Mouse (Mus musculus): ENCODE measurements around the gene Tubb2b. TPM values are rescaled to one million over a fixed set of nuclear protein-coding genes. Genes with fewer than 3 reads are reported as not detected.

Gene Tubb2b
- polyA plus RNA-seq, 1 experiment from 2014 or later = 370 TPM

GRCm38 (mm10) chr13:34112369-34113081 is 17.7 kb downstream of the Tubb2b start:
- WGBS = 93% methylated on average over 5 of the region's 5 CpGs
- Histone ChIP-seq H3K36me3 (no peaks in the 10 kb centered on the region), H3K27me3 (ENCODE audit: insufficient read depth, poor library complexity, severe bottlenecking) (no peaks in the 10 kb centered on the region), H3K4me1 (replicated peaks) (peaks cover 13% of the 10 kb centered on the region), H3K27ac (no peak overlapping the region), H3K4me3 (no peak overlapping the region), H3K9me3 (no peaks in the 10 kb centered on the region)
- no peak for DNase-seq (ENCODE audit: low spot score)

GRCm38 (mm10) chr13:34111878-34112277 is 18.4 kb downstream of the Tubb2b start:
- 84% methylated on average over 3 of the region's 3 CpGs for WGBS
- H3K27ac ChIP-seq = no peak overlapping the region
- H3K27me3 ChIP-seq (ENCODE audit: insufficient read depth, poor library complexity, severe bottlenecking) = no peaks in the 10 kb centered on the region
- peaks cover 13% of the 10 kb centered on the region for H3K4me1 ChIP-seq (replicated peaks)
- no peaks in the 10 kb centered on the region for H3K36me3 ChIP-seq
- no peak for DNase-seq (ENCODE audit: low spot score)
- H3K4me3 ChIP-seq = no peak overlapping the region
- no peaks in the 10 kb centered on the region for H3K9me3 ChIP-seq

- no peaks in the 10 kb centered on the region for H3K27me3 ChIP-seq (ENCODE audit: insufficient read depth, poor library complexity, severe bottlenecking)
- no peaks in the 10 kb centered on the region for H3K9me3 ChIP-seq
- WGBS = 77% methylated on average over 5 of the region's 5 CpGs
- peaks cover 13% of the 10 kb centered on the region for H3K4me1 ChIP-seq (replicated peaks)
- no peak overlapping the region for H3K4me3 ChIP-seq
- H3K27ac ChIP-seq = no peak overlapping the region
- DNase-seq (ENCODE audit: low spot score) = no peak
- no peaks in the 10 kb centered on the region for H3K36me3 ChIP-seq
These were observed 19.2 kb downstream of the Tubb2b start for GRCm38 (mm10) chr13:34111019-34111418.

GRCm38 (mm10) chr13:34109677-34110058 is 20.6 kb downstream of the Tubb2b start:
- H3K4me3 ChIP-seq = no peak overlapping the region
- no peaks in the 10 kb centered on the region for H3K36me3 ChIP-seq
- 46% methylated on average over 4 of the region's 4 CpGs for WGBS
- H3K4me1 ChIP-seq (replicated peaks) = peaks cover 13% of the 10 kb centered on the region
- H3K9me3 ChIP-seq = no peaks in the 10 kb centered on the region
- H3K27ac ChIP-seq = no peak overlapping the region
- no peaks in the 10 kb centered on the region for H3K27me3 ChIP-seq (ENCODE audit: insufficient read depth, poor library complexity, severe bottlenecking)
- no peak for DNase-seq (ENCODE audit: low spot score)

GRCm38 (mm10) chr13:34109035-34109676 is 21.1 kb downstream of the Tubb2b start:
- Histone ChIP-seq H3K27ac (no peak overlapping the region), H3K4me1 (replicated peaks) (peaks cover 13% of the 10 kb centered on the region), H3K27me3 (ENCODE audit: insufficient read depth, poor library complexity, severe bottlenecking) (no peaks in the 10 kb centered on the region), H3K9me3 (no peaks in the 10 kb centered on the region), H3K36me3 (no peaks in the 10 kb centered on the region), H3K4me3 (no peak overlapping the region)
- no peak for DNase-seq (ENCODE audit: low spot score)
- WGBS = 79% methylated on average over 4 of the region's 4 CpGs

GRCm38 (mm10) chr13:34106999-34107398 is 23.3 kb downstream of the Tubb2b start:
- H3K27me3 ChIP-seq (ENCODE audit: insufficient read depth, poor library complexity, severe bottlenecking) = no peaks in the 10 kb centered on the region
- H3K36me3 ChIP-seq = no peaks in the 10 kb centered on the region
- no peaks in the 10 kb centered on the region for H3K9me3 ChIP-seq
- H3K27ac ChIP-seq = no peak overlapping the region
- no peak overlapping the region for H3K4me3 ChIP-seq
- WGBS = 98% methylated on average over 1 of the region's 1 CpGs
- no peak for DNase-seq (ENCODE audit: low spot score)
- peaks cover 13% of the 10 kb centered on the region for H3K4me1 ChIP-seq (replicated peaks)

GRCm38 (mm10) chr13:34106256-34106655 is 24.0 kb downstream of the Tubb2b start:
- H3K9me3 ChIP-seq = no peaks in the 10 kb centered on the region
- H3K27ac ChIP-seq = no peak overlapping the region
- no peak for DNase-seq (ENCODE audit: low spot score)
- no peaks in the 10 kb centered on the region for H3K27me3 ChIP-seq (ENCODE audit: insufficient read depth, poor library complexity, severe bottlenecking)
- no peaks in the 10 kb centered on the region for H3K36me3 ChIP-seq
- 86% methylated on average over 2 of the region's 2 CpGs for WGBS
- H3K4me1 ChIP-seq (replicated peaks) = peaks cover 13% of the 10 kb centered on the region
- H3K4me3 ChIP-seq = no peak overlapping the region

GRCm38 (mm10) chr13:34105364-34105763 is 24.9 kb downstream of the Tubb2b start:
- H3K36me3 ChIP-seq = no peaks in the 10 kb centered on the region
- no peaks in the 10 kb centered on the region for H3K9me3 ChIP-seq
- WGBS = 79% methylated on average over 1 of the region's 1 CpGs
- peaks cover 9% of the 10 kb centered on the region for H3K4me1 ChIP-seq (replicated peaks)
- H3K27ac ChIP-seq = no peak overlapping the region
- DNase-seq (ENCODE audit: low spot score) = no peak
- no peak overlapping the region for H3K4me3 ChIP-seq
- no peaks in the 10 kb centered on the region for H3K27me3 ChIP-seq (ENCODE audit: insufficient read depth, poor library complexity, severe bottlenecking)

GRCm38 (mm10) chr13:34101908-34102307 is 28.4 kb downstream of the Tubb2b start:
- H3K27ac ChIP-seq = no peak overlapping the region
- H3K4me1 ChIP-seq (replicated peaks) = peaks cover 3% of the 10 kb centered on the region
- H3K9me3 ChIP-seq = no peaks in the 10 kb centered on the region
- no peaks in the 10 kb centered on the region for H3K27me3 ChIP-seq (ENCODE audit: insufficient read depth, poor library complexity, severe bottlenecking)
- 90% methylated on average over 9 of the region's 9 CpGs for WGBS
- no peak overlapping the region for H3K4me3 ChIP-seq
- DNase-seq (ENCODE audit: low spot score) = no peak
- no peaks in the 10 kb centered on the region for H3K36me3 ChIP-seq

GRCm38 (mm10) chr13:34101247-34101646 is 29.0 kb downstream of the Tubb2b start:
- no peaks in the 10 kb centered on the region for H3K27me3 ChIP-seq (ENCODE audit: insufficient read depth, poor library complexity, severe bottlenecking)
- H3K4me3 ChIP-seq = no peak overlapping the region
- no peak overlapping the region for H3K27ac ChIP-seq
- H3K9me3 ChIP-seq = no peaks in the 10 kb centered on the region
- DNase-seq (ENCODE audit: low spot score) = no peak
- H3K4me1 ChIP-seq (replicated peaks) = peaks cover 10% of the 10 kb centered on the region
- H3K36me3 ChIP-seq = no peaks in the 10 kb centered on the region
- WGBS = 92% methylated on average over 10 of the region's 10 CpGs

- Histone ChIP-seq H3K36me3 (no peaks in the 10 kb centered on the region), H3K9me3 (no peaks in the 10 kb centered on the region), H3K27me3 (ENCODE audit: insufficient read depth, poor library complexity, severe bottlenecking) (no peaks in the 10 kb centered on the region), H3K4me3 (no peak overlapping the region), H3K4me1 (replicated peaks) (peaks cover 15% of the 10 kb centered on the region), H3K27ac (no peak overlapping the region; the same call in 1 of the 2 replicates)
- WGBS = 91% methylated on average over 3 of the region's 3 CpGs
- DNase-seq (ENCODE audit: low spot score) = no peak
These were observed 29.5 kb downstream of the Tubb2b start for GRCm38 (mm10) chr13:34100733-34101132.

- 76% methylated on average over 3 of the region's 3 CpGs for WGBS
- Histone ChIP-seq H3K4me1 (replicated peaks) (peaks cover 24% of the 10 kb centered on the region), H3K27me3 (ENCODE audit: insufficient read depth, poor library complexity, severe bottlenecking) (no peaks in the 10 kb centered on the region), H3K9me3 (no peaks in the 10 kb centered on the region), H3K36me3 (no peaks in the 10 kb centered on the region), H3K4me3 (no peak overlapping the region), H3K27ac (peak overlapping the region; percentile 79)
- no peak for DNase-seq (ENCODE audit: low spot score)
These were observed 33.2 kb downstream of the Tubb2b start for GRCm38 (mm10) chr13:34097086-34097485.

- 67% methylated on average over 4 of the region's 4 CpGs for WGBS
- H3K4me1 ChIP-seq (replicated peaks) = peaks cover 24% of the 10 kb centered on the region
- H3K27ac ChIP-seq = peak overlapping the region; percentile 79
- DNase-seq (ENCODE audit: low spot score) = no peak
- H3K9me3 ChIP-seq = no peaks in the 10 kb centered on the region
- no peak overlapping the region for H3K4me3 ChIP-seq
- no peaks in the 10 kb centered on the region for H3K36me3 ChIP-seq
- H3K27me3 ChIP-seq (ENCODE audit: insufficient read depth, poor library complexity, severe bottlenecking) = no peaks in the 10 kb centered on the region
These were observed 33.8 kb downstream of the Tubb2b start for GRCm38 (mm10) chr13:34096455-34096854.
